Mouse (Mus musculus) right cerebral cortex, postnatal 14 days (tissue): Measurements from ENCODE around the gene Heatr3.
A peak's percentile ranks its signal among the peaks of the same experiment; 100 is the strongest.
"Not testable (repeated sequence)": the region's sequence is repeated elsewhere in the genome, so short reads cannot be mapped to it uniquely, and the experiment has no call there.

Source experiments
- DNase-seq: peaks from one replicate; pipeline ENCODE4 v3.0.0; 2022

Gene Heatr3

DNA sequence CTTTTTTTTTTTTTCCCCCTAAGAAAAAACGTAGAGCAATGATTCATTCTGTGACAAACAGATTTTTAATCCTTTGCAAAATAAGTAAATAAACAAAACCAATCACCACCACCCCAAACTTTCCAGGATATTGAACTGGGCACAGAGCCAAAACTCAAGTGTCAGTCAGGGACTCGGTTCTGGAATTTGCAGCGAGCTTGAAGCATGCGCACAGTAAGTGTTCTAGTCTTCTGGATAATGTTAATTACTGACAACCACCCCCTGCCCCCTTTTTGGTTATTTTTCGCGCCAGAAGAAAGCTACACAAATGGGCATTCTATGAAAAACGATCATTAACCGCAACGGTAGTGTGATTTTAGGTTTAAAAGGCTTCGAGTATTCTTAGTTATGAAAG, 60.9 kb downstream of the Heatr3 start:
- no peak for DNase-seq

DNA sequence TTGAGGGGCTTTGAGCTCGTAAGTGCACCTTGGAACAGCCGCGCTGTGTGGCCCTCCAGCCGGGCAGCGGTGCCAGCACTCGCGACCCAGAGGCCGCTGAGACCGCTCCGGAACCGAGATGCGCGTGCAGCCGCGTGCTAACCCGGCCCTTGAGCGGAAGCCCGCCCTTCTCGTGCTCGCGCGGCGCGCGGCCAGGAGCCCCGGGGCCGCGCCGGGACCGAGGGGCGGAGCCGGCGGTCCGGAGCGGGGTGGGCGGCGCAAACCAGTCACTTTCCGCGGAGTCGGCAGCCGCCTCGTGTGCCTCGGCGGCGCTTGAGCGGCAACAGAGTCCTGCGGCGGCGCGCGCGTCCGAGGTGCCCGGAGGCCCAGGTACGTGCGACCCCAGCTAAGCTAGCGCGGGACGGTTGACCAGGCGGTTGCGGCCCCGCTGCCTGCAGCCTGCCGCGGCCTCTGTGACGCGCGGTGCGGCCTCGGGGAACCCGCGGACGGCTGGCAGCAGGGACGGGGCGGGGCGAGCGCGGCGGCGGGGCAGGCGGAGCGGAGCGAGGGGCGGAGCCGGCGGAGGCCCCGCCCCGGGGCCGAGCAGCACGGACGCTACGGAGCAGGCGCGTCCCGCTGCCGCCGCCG, 61.4 kb downstream of the Heatr3 start, which contains the start of gene Tent4b:
Tent4b (plus strand) TSS at position 269 of the 627 bp plus-strand sequence.
- DNase-seq, result peak; percentile 91

DNA sequence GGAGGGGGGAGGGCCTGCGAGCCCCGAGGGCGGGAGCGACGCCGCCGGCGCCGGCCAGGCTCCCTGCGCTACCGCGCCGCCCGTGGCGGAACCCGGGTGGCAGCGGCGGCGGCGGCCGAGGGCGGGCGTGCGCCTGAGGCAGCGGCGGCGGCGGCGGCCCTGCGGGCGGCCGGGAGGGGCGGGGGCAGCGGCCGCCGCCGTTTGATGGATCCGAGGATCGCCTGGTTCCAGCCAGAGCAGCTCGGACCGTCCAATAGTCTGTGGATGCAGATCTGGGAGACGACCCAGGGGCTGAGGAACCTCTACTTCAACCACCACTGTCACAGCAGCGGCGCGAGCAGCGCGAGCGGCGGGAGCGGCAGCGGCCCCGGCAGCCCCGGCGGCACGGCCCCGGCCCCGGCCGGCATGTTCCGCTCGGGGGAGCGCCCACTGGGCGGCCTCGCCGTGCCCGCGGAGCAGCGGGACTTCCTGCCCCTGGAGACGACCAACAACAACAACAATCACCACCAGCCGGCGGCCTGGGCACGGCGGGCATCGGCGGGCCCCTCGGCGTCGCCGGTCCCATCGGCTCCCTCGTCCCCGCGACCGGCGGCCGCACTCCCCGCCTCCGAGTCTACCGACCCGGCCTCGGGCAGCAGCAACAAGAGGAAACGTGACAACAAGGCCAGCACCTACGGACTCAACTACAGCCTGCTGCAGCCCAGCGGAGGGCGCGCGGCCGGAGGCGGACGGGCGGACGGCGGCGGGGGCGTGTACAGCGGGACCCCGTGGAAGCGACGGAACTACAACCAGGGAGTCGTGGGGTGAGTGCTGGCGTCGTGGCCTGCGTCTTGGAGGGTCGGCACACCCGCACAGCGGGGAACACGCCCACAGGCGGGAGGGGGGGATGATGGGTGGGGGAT, 62.3 kb downstream of the Heatr3 start:
- peak; percentile 33 for DNase-seq

DNA sequence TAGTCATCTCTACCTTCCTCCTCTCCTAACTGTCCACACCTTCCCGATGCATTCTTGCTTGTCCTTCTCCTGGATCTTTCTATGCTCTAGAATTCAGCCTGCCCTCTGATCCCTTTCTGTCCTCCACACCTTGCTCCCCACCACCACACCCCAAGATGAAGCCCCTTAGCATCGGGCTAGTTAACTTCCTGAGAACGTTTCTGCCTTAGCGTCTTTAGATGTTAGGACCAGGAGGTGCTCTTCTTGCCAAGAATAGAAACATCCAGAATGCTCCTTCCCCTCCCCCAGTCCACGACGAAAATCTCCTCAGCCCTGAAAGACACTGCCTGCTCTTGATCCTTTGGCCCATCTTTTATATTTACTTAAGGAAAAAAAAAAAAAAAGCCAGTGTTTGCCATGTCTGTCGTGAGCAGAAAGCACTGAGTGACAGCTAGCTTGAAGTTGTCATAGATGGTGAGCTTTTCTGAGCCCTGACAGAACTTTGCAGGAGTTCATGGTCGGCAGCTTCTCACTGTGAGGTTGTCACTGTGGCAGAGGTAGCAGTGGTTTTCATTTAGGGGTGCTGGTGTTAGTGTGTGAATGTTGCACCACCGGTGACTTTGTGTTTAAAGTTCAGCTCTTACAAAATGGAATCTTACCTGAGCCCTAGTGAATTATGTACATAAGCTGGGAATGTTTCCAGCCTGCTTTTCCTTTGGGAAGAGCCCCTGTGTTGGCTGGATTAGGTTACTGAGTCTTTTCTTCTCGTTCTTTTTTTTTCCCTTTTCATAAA, 63.3 kb downstream of the Heatr3 start:
- DNase-seq, result no peak

DNA sequence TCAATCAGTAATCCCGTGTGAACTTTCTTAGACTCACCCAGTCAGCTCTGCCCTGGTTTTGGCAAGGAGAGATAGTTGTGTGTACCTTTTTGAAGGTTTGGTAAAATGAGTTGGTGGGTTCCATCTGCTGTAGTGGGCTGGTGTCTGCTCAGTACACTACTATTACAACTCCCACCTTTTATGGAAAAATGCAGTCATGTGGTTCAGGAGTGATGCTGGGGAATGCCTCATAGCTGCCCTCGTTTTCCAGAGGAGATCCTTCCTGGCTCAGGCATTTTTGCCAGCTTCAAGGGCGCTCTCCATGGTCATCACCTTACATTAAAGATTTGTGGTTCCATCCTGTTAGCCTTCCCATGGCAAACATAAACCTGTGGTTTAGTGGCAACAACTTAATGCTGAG, 64.0 kb downstream of the Heatr3 start:
- no peak for DNase-seq

DNA sequence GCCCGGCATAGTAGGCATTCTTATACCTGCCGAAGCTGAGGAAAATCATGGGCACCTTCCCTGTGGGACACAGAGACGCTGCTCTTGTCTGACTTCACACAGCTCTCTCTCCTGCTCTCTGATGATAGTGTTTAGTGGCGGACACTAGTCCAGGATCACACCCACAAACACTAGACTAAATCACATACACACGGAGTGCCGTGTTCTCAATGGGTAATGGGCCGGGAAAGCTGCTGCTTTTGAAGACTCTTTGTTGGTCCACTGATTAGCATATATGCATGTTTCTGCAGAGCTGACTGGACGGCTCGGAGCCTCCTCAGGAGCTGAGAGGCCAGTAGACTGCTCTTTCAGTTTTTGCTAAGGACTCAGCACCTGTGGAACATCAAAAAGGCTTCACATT, 68.4 kb downstream of the Heatr3 start:
- no peak for DNase-seq

DNA sequence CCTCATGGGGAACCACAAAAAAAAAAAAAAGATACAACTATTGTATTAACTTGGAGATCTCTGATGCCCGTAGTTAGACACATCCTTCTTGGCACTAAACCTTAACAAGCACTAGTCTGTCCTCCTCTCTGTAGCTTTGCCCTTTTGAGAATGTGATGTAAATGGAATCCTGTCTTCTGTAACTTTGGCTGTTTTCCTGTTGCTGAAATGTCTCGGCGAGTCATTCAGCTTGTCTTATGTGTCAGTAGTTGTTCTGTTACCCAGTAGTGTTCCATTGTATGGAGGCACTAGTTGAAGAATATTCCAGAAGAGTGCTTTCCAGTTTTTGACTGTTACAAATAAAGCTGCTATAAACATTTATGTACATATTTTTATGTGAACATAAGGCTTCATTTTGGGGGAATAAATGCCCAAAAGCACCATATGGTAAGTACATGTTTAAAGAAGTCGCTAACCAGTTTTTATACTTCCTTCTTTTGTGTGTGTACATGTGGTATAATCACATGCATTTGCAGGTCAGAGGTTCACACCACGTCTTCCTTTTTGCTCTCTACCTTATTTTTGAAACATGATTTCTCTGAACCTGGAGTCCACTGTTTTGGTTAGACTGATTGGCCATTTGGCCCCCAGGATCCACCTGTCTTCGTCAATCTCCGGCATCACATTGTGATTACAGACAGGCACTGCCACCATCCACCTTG, 69.6 kb downstream of the Heatr3 start:
- DNase-seq, result no peak

DNA sequence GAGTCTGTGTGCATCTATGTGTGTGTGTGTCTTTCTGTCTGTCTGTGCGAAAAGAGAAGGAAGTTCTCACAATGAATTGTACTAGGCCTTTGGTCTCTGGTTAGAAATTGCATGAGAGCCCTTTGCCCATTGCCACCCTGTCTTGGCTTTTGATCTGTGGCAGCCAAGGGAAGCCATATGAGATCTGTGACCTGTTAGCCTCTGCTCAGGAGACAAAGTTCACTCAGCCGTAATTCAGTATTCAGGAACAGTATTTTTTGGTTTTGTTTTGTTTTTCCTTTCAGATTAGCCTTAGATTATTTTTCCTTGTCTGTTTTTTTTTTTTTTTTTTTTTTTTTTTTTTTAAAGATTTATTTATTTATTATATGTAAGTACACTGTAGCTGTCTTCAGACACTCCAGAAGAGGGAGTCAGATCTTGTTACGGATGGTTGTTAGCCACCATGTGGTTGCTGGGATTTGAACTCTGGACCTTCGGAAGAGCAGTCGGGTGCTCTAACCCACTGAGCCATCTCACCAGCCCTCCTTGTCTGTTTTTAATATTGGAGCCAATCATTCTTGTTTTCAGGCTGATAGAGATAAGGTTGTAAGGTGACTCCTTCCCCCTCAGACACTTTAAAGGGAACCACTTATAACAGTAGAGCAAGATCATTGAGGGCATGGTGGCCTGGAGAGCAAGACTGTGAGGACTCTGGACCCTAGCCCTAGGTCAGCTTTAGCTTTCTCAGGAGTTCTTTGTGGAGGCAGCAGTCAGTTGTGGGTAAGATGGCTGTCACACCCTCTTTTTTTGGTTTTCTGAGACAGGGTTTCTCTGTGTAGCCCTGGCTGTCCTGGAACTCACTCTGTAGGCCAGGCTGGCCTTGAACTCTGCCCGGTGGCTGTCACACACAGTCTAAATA, 72.5 kb downstream of the Heatr3 start:
- DNase-seq, result not testable (repeated sequence)

DNA sequence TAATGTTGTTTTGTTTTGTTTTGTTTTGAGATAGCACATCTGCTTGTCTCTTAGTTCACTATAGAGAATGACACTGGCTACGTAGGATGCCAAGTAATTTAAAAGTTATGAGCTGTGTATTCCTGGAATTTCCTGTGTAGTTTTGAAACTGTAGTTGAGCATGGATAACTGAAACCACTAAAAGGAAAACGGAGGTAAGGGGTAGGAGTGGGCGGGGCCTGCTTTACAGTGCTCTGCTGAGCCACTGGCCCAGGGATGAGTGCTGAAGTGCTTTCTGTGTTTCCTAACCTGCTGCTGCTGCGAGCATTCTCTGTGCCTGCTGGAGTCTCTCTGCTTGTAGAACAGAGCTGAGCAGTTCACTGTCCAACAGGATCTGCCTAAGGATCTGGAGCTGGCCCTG, 83.7 kb downstream of the Heatr3 start:
- no peak for DNase-seq
